Mouse (Mus musculus): Measurements from ENCODE around the gene Slc8b1. TPM values are rescaled to one million over a fixed set of nuclear protein-coding genes. Genes with fewer than 3 reads are reported as not detected.
A peak's percentile ranks its signal among the peaks of the same experiment; 100 is the strongest.

The Slc8b1 gene
- total and polyA plus RNA-seq, 3 experiments = 2.7 to 5.9 TPM; not detected in 1

DNA sequence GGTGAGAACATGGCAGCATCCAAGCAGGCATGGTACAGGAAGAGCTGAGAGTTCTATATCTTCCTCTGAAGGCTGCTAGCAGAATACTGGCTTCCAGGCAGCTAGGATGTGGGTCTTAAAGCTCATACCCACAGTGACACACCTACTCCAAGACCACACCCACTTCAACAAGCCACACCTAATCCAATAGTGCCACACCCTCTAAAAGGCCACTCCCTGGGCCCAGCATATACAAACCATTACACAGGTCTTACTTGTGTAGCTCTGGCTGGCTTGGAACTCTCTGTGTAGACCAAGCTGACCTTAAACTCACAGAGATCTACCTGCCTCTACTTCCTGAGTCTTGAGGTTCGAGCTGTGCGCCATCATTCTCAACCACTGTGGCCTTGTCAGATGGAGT is 13.8 kb downstream of the Slc8b1 start:
- no peaks in the 10 kb centered on the region for H3K79me2 ChIP-seq (ENCODE audit: control insufficient read depth, insufficient read depth, low read length, poor library complexity)
- no peaks in the 10 kb centered on the region for H3K36me3 ChIP-seq (ENCODE audit: control insufficient read depth in 1 of 2, insufficient read depth in 2 of 2, low read length in 2 of 2)
- H3K9ac ChIP-seq (ENCODE audit: control insufficient read depth, low read depth, low read length, poor library complexity, severe bottlenecking) = no peak overlapping the region
- no peak overlapping the region for H3K4me3 ChIP-seq (ENCODE audit: control insufficient read depth in 1 of 2, insufficient read depth in 1 of 2, low read depth in 2 of 2, low read length in 2 of 2)
- no peaks in the 10 kb centered on the region for H3K9me3 ChIP-seq (replicated peaks; ENCODE audit: insufficient read depth, low read length)
- TF ChIP-seq USF2 (IDR thresholded peaks at IDR 0.05; ENCODE audit: borderline replicate concordance in 1 of 2, insufficient read depth in 1 of 2, low read depth in 1 of 2, low read length in 2 of 2) (no peak), SMC3 (IDR thresholded peaks at IDR 0.05; ENCODE audit: low read depth, low read length) (no peak), MYB (IDR thresholded peaks at IDR 0.05; ENCODE audit: low read depth, low read length) (no peak), BHLHE40 (IDR thresholded peaks at IDR 0.05; ENCODE audit: borderline replicate concordance, low read depth, low read length) (no peak), MEF2A (IDR thresholded peaks at IDR 0.05; ENCODE audit: extremely low read depth, insufficient replicate concordance, low read depth, low read length, poor library complexity, severe bottlenecking) (no peak), GATA1 (IDR thresholded peaks at IDR 0.05; ENCODE audit: low read depth, low read length) (no peak), MAFK (IDR thresholded peaks at IDR 0.05; ENCODE audit: borderline replicate concordance, low read depth, low read length) (no peak), POLR2A (IDR thresholded peaks at IDR 0.05; ENCODE audit: control insufficient read depth in 1 of 2, insufficient read depth in 1 of 2, low read depth in 1 of 2, low read length in 2 of 2, poor library complexity in 1 of 2) (no peak), MYC (IDR thresholded peaks at IDR 0.05; ENCODE audit: low read depth, low read length) (no peak), CHD1 (IDR thresholded peaks at IDR 0.05; ENCODE audit: low read depth, low read length) (no peak), TAL1 (IDR thresholded peaks at IDR 0.05; ENCODE audit: low read length) (no peak), POLR2AphosphoS2 (IDR thresholded peaks at IDR 0.05; ENCODE audit: low read length) (no peak), KAT2A (conservative IDR thresholded peaks at IDR 0.05; ENCODE audit: low read depth, low read length) (no peak), ZKSCAN1 (IDR thresholded peaks at IDR 0.05; ENCODE audit: low read depth, low read length) (no peak), MAX (IDR thresholded peaks at IDR 0.05; ENCODE audit: low read length) (no peak), CHD2 (IDR thresholded peaks at IDR 0.05; ENCODE audit: low read length) (no peak), ZNF384 (IDR thresholded peaks at IDR 0.05; ENCODE audit: low read depth, low read length) (no peak)
- H3K27me3 ChIP-seq (ENCODE audit: control insufficient read depth in 1 of 2, insufficient read depth in 2 of 2, low read length in 2 of 2) = no peaks in the 10 kb centered on the region
- DNase-seq (ENCODE audit: low read depth, low spot score) = peak; percentile 49
- H3K27ac ChIP-seq (ENCODE audit: control insufficient read depth, low read depth, low read length) = no peak overlapping the region
- H3K4me1 ChIP-seq (ENCODE audit: control insufficient read depth in 1 of 2, insufficient read depth in 2 of 2, low read length in 2 of 2) = no peaks in the 10 kb centered on the region

DNA sequence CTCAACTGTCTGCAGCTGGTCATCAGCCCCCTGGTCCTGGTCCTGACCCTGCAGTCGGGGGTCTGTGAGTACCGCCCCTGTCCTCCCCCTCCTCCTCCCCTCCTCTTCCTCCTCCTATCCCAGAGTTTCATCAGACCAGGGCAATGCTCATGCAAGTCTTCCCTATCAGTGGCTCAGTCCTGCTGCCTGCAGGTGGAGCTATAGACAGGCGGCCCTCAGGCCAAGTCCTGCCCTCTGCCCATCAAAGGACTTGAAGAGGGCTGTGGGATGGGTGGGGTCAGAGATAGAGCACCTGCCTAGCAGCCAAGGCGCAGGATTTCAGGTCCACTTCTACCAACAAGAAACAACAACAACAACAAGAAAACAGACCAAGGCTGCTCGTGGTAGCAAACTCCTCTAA is 14.8 kb downstream of the Slc8b1 start:
- Histone ChIP-seq H3K27ac (ENCODE audit: control insufficient read depth, low read depth, low read length) (no peak overlapping the region), H3K4me3 (ENCODE audit: control insufficient read depth in 1 of 2, insufficient read depth in 1 of 2, low read depth in 2 of 2, low read length in 2 of 2) (no peak overlapping the region), H3K9me3 (replicated peaks; ENCODE audit: insufficient read depth, low read length) (no peaks in the 10 kb centered on the region), H3K27me3 (ENCODE audit: control insufficient read depth in 1 of 2, insufficient read depth in 2 of 2, low read length in 2 of 2) (no peaks in the 10 kb centered on the region), H3K9ac (ENCODE audit: control insufficient read depth, low read depth, low read length, poor library complexity, severe bottlenecking) (no peak overlapping the region), H3K36me3 (ENCODE audit: control insufficient read depth in 1 of 2, insufficient read depth in 2 of 2, low read length in 2 of 2) (no peaks in the 10 kb centered on the region), H3K79me2 (ENCODE audit: control insufficient read depth, insufficient read depth, low read length, poor library complexity) (no peaks in the 10 kb centered on the region), H3K4me1 (ENCODE audit: control insufficient read depth in 1 of 2, insufficient read depth in 2 of 2, low read length in 2 of 2) (no peaks in the 10 kb centered on the region)
- no peak for DNase-seq (ENCODE audit: low read depth, low spot score)
- TF ChIP-seq CTCF (IDR thresholded peaks at IDR 0.05 in 2 of 3, conservative IDR thresholded peaks at IDR 0.05 in 1 of 3; ENCODE audit: control insufficient read depth in 1 of 3, insufficient read depth in 1 of 3, low read depth in 2 of 3, low read length in 3 of 3, poor library complexity in 1 of 3, severe bottlenecking in 1 of 3) (peak in 2 of 3 experiments; percentile 53 to 54; a peak in 4 of 6 replicates), TCF12 (IDR thresholded peaks at IDR 0.05; ENCODE audit: low read depth, low read length) (no peak), ZC3H11A (IDR thresholded peaks at IDR 0.05; ENCODE audit: low read depth, low read length) (peak; percentile 15; the same call in 1 of the 2 replicates), RAD21 (IDR thresholded peaks at IDR 0.05; ENCODE audit: low read depth, low read length) (peak; percentile 19), MEF2A (IDR thresholded peaks at IDR 0.05; ENCODE audit: extremely low read depth, insufficient replicate concordance, low read depth, low read length, poor library complexity, severe bottlenecking) (no peak), JUND (IDR thresholded peaks at IDR 0.05; ENCODE audit: low read depth, low read length) (no peak), GABPA (IDR thresholded peaks at IDR 0.05; ENCODE audit: low read depth, low read length) (no peak), TBP (IDR thresholded peaks at IDR 0.05; ENCODE audit: low read depth, low read length) (no peak), ZMIZ1 (IDR thresholded peaks at IDR 0.05; ENCODE audit: low read depth, low read length) (no peak), SMC3 (IDR thresholded peaks at IDR 0.05; ENCODE audit: low read depth, low read length) (peak; percentile 45), BHLHE40 (IDR thresholded peaks at IDR 0.05; ENCODE audit: borderline replicate concordance, low read depth, low read length) (no peak), MXI1 (IDR thresholded peaks at IDR 0.05; ENCODE audit: low read depth, low read length) (no peak), ZKSCAN1 (IDR thresholded peaks at IDR 0.05; ENCODE audit: low read depth, low read length) (no peak), GATA1 (IDR thresholded peaks at IDR 0.05; ENCODE audit: low read depth, low read length) (no peak), UBTF (IDR thresholded peaks at IDR 0.05; ENCODE audit: borderline replicate concordance, insufficient read depth, low read depth, low read length) (no peak), USF1 (IDR thresholded peaks at IDR 0.05; ENCODE audit: low read depth, low read length) (no peak), TAL1 (IDR thresholded peaks at IDR 0.05; ENCODE audit: low read length) (no peak), EP300 (IDR thresholded peaks at IDR 0.05; ENCODE audit: low read depth in 1 of 2, low read length in 2 of 2) (no peak), E2F4 (IDR thresholded peaks at IDR 0.05; ENCODE audit: borderline replicate concordance, low read depth, low read length) (no peak), POLR2AphosphoS2 (IDR thresholded peaks at IDR 0.05; ENCODE audit: low read length) (no peak), ELF1 (IDR thresholded peaks at IDR 0.05; ENCODE audit: low read depth, low read length) (no peak), MYB (IDR thresholded peaks at IDR 0.05; ENCODE audit: low read depth, low read length) (no peak), MAFK (IDR thresholded peaks at IDR 0.05; ENCODE audit: borderline replicate concordance, low read depth, low read length) (no peak)
